9 mouse cellular contexts compared by ENCODE assay signal in genomic region chr7:4741672-4742481, GRCm38 (mm10). TPM values are rescaled to one million over a fixed set of nuclear protein-coding genes. Genes with fewer than 3 reads are reported as not detected.
DNase-seq lines count a peak whose midpoint lies in the region; TF ChIP-seq lines count a peak whose summit lies in the region.
"Had no signal": no experiment of that assay in that cellular context is flagged by ENCODE, and none has a peak within 500 bp of the region (broad histone marks: within the 10 kb centered on the region; RNA-seq: fewer than 3 reads in every experiment).

No protein-coding gene starts in this region.

- TF ChIP-seq CTCF in layer of hippocampus, adult 2 months (conservative IDR thresholded peaks at IDR 0.05): no peak
- TF ChIP-seq CTCF in olfactory bulb, adult 2 months (IDR thresholded peaks at IDR 0.05; ENCODE audit: insufficient read depth, low read depth, low read length): no peak

- peak overlapping the region; percentile 98 for H3K27ac ChIP-seq in layer of hippocampus, adult 2 months
- H3K27ac ChIP-seq in limb, embryonic 10.5 days: peak overlapping the region; percentile 94; the same call in 1 of the 2 replicates
- H3K27ac ChIP-seq in olfactory bulb, adult 2 months (ENCODE audit: insufficient read depth, low read depth, low read length): peak overlapping the region; percentile 95; the same call in 1 of the 2 replicates

- DNase-seq in layer of hippocampus, adult 2 months (ENCODE audit: low spot score in 2 of 2): no peak
- DNase-seq in layer of hippocampus, adult 18-20 months (ENCODE audit: low spot score in 2 of 2): no peak
- peak; percentile 13 to 15 for DNase-seq in cerebellum, postnatal 36 days
- no peak for DNase-seq in limb, embryonic 10.5 days (ENCODE audit: low spot score)
- DNase-seq in urinary bladder, adult 2 months (ENCODE audit: low spot score): no peak
- no peak for DNase-seq in adrenal gland, adult 18-20 months (ENCODE audit: low spot score in 2 of 2)
- no peak for DNase-seq in adrenal gland, postnatal 36 days

- H3K4me1 ChIP-seq in limb, embryonic 10.5 days: peaks cover 36% of the 10 kb centered on the region
- H3K4me1 ChIP-seq in olfactory bulb, adult 2 months (ENCODE audit: control insufficient read depth, insufficient read depth, low read length): peaks cover 26% of the 10 kb centered on the region

- H3K9me3 ChIP-seq in limb, embryonic 10.5 days (replicated peaks): no peaks in the 10 kb centered on the region

- H3K4me3 ChIP-seq in layer of hippocampus, adult 2 months: peak overlapping the region; percentile 87; the same call in 1 of the 2 replicates
- H3K4me3 ChIP-seq in limb, embryonic 10.5 days: peak overlapping the region; percentile 84
- H3K4me3 ChIP-seq in olfactory bulb, adult 2 months (ENCODE audit: insufficient read depth, low read depth, low read length): no peak overlapping the region

- H3K36me3 ChIP-seq in limb, embryonic 10.5 days: peaks cover 48% of the 10 kb centered on the region

- H3K27me3 ChIP-seq in limb, embryonic 10.5 days (ENCODE audit: low read depth, poor library complexity, severe bottlenecking): no peaks in the 10 kb centered on the region

- no peak for TF ChIP-seq POLR2A in olfactory bulb, adult 2 months (IDR thresholded peaks at IDR 0.05; ENCODE audit: insufficient read depth, low read depth, low read length)

- 84% methylated on average over 21 of the region's 21 CpGs for WGBS in limb, embryonic 10.5 days
- WGBS in olfactory bulb, adult 2 months: 79% methylated on average over 21 of the region's 21 CpGs

RNA-seq across cellular contexts. Expression of gene Kmt5c, which starts 2.0 kb away (rescaled TPM):
- 10 to 100 TPM; 25.2 to 37.6 TPM for total RNA-seq in layer of hippocampus, adult 2 months (2021)
- total RNA-seq in layer of hippocampus, adult 18-20 months (2021): 10 to 100 TPM; 28.3 to 30.3 TPM
- polyA plus RNA-seq in limb, embryonic 10.5 days (2016; fragmentation: Nextera tagmentation; extraction: Ambion mirVana): 88.9 and 100 TPM in 2 replicates
- polyA plus RNA-seq in olfactory bulb, adult 2 months (2012; ENCODE audit: insufficient read depth, insufficient read length, low replicate concordance, missing spikeins): not detected in 2 replicates
- 69.0 and 73.6 TPM in 2 replicates for polyA plus RNA-seq in urinary bladder, adult 2 months (2012; rRNA removed)
- total RNA-seq in adrenal gland, adult 18-20 months (2021): 10 to 100 TPM; 34.5 to 35.3 TPM
- total RNA-seq in adrenal gland, postnatal 36 days (2021): 10 to 100 TPM; 30.5 to 34.6 TPM

RNA-seq across cellular contexts. Expression of gene Cox6b2, which starts 11.0 kb away (rescaled TPM):
- total RNA-seq in layer of hippocampus, adult 2 months (2021): 1 to 10 TPM; 1.3 to 3.8 TPM
- total RNA-seq in layer of hippocampus, adult 18-20 months (2021): 1 to 10 TPM; 9.0 to 9.6 TPM
- 36.7 and 51.5 TPM in 2 replicates for polyA plus RNA-seq in limb, embryonic 10.5 days (2016; fragmentation: Nextera tagmentation; extraction: Ambion mirVana)
- polyA plus RNA-seq in olfactory bulb, adult 2 months (2012; ENCODE audit: insufficient read depth, insufficient read length, low replicate concordance, missing spikeins): not detected in 2 replicates
- 40.5 and 61.3 TPM in 2 replicates for polyA plus RNA-seq in urinary bladder, adult 2 months (2012; rRNA removed)
- total RNA-seq in adrenal gland, adult 18-20 months (2021): 10 to 100 TPM in 1 of 2 experiments, 1 to 10 TPM in 1; 7.6 to 10.6 TPM
- 1 to 10 TPM; 7.5 to 7.8 TPM for total RNA-seq in adrenal gland, postnatal 36 days (2021)

RNA-seq across cellular contexts. Expression of gene Tmem150b, which starts 16.8 kb away (rescaled TPM):
- under 1 TPM in 1 of 2 experiments, not detected in 1; 0.13 TPM for total RNA-seq in layer of hippocampus, adult 2 months (2021)
- under 1 TPM; 0.10 to 0.15 TPM for total RNA-seq in layer of hippocampus, adult 18-20 months (2021)
- 0.13 TPM in 1 of 2 replicates, not detected in the other for polyA plus RNA-seq in limb, embryonic 10.5 days (2016; fragmentation: Nextera tagmentation; extraction: Ambion mirVana)
- polyA plus RNA-seq in olfactory bulb, adult 2 months (2012; ENCODE audit: insufficient read depth, insufficient read length, low replicate concordance, missing spikeins): not detected in 2 replicates
- polyA plus RNA-seq in urinary bladder, adult 2 months (2012; rRNA removed): 0.99 and 1.1 TPM in 2 replicates
- under 1 TPM; 0.36 to 0.38 TPM for total RNA-seq in adrenal gland, adult 18-20 months (2021)
- under 1 TPM; 0.16 to 0.43 TPM for total RNA-seq in adrenal gland, postnatal 36 days (2021)

RNA-seq across cellular contexts. Expression of gene Fam71e2, which starts 29.2 kb away (rescaled TPM):
- not detected for total RNA-seq in layer of hippocampus, adult 2 months (2021)
- total RNA-seq in layer of hippocampus, adult 18-20 months (2021): not detected
- not detected in 2 replicates for polyA plus RNA-seq in limb, embryonic 10.5 days (2016; fragmentation: Nextera tagmentation; extraction: Ambion mirVana)
- not detected in 2 replicates for polyA plus RNA-seq in olfactory bulb, adult 2 months (2012; ENCODE audit: insufficient read depth, insufficient read length, low replicate concordance, missing spikeins)
- 0.06 and 0.08 TPM in 2 replicates for polyA plus RNA-seq in urinary bladder, adult 2 months (2012; rRNA removed)
- total RNA-seq in adrenal gland, adult 18-20 months (2021): not detected
- total RNA-seq in adrenal gland, postnatal 36 days (2021): not detected
- total RNA-seq: megakaryocyte progenitor cell, adult 5-6 weeks had no signal

RNA-seq across cellular contexts. Expression of gene Il11, which starts 40.8 kb away (rescaled TPM):
- total RNA-seq in layer of hippocampus, adult 2 months (2021): under 1 TPM; 0.25 to 0.26 TPM
- under 1 TPM; 0.15 to 0.27 TPM for total RNA-seq in layer of hippocampus, adult 18-20 months (2021)
- polyA plus RNA-seq in limb, embryonic 10.5 days (2016; fragmentation: Nextera tagmentation; extraction: Ambion mirVana): 0.09 TPM in 1 of 2 replicates, not detected in the other
- not detected in 2 replicates for polyA plus RNA-seq in olfactory bulb, adult 2 months (2012; ENCODE audit: insufficient read depth, insufficient read length, low replicate concordance, missing spikeins)
- 0.61 and 0.62 TPM in 2 replicates for polyA plus RNA-seq in urinary bladder, adult 2 months (2012; rRNA removed)
- under 1 TPM; 0.17 to 0.51 TPM for total RNA-seq in adrenal gland, adult 18-20 months (2021)
- total RNA-seq in adrenal gland, postnatal 36 days (2021): under 1 TPM; 0.13 to 0.56 TPM

Comparison
In these comparisons a context has a peak if more than half of its experiments do, and no peak if none do; other contexts are left out.
1. DNase-seq: peak in cerebellum, postnatal 36 days (2 of 2); none in layer of hippocampus, adult 2 months (0 of 2), layer of hippocampus, adult 18-20 months (0 of 2), limb, embryonic 10.5 days (single experiment), urinary bladder, adult 2 months (single experiment), adrenal gland, adult 18-20 months (0 of 2) and adrenal gland, postnatal 36 days (0 of 2).
2. Peak in every context shown above with its lines, with median percentiles within 50 percentile points of each other: H3K27ac ChIP-seq.